Mouse (Mus musculus) limb, embryonic 15.5 days (tissue): ENCODE data around the gene Serpinb3a. TPM values are rescaled to one million over a fixed set of nuclear protein-coding genes. Genes with fewer than 3 reads are reported as not detected.
"Not testable (repeated sequence)": the region's sequence is repeated elsewhere in the genome, so short reads cannot be mapped to it uniquely, and the experiment has no call there.

Source experiments
- ATAC-seq: fragments of 200-750 bp; cut with Nextera tagmentation; 2 replicates; pipeline ENCODE4 v1.8.0; 2017; ENCODE audit warnings: low read depth, moderate TSS enrichment; ENCODE audit not compliant: insufficient number of reproducible peaks, low FRiP score, low TSS enrichment
- H3K27ac ChIP-seq: fragments of 300-500 bp; sonication (generic); 2 replicates; pipeline ENCODE4 v1.5.1; 2015; ENCODE audit warnings: moderate library complexity, mild to moderate bottlenecking, inconsistent platforms
- H3K27me3 ChIP-seq: fragments of 300-500 bp; sonication (generic); 2 replicates; pipeline ENCODE4 v1.6.1; 2015; ENCODE audit warnings: inconsistent platforms
- H3K36me3 ChIP-seq: fragments of 300-500 bp; sonication (generic); 2 replicates; pipeline ENCODE4 v1.6.1; 2015; ENCODE audit warnings: inconsistent platforms
- H3K4me1 ChIP-seq: fragments of 300-500 bp; sonication (generic); 2 replicates; pipeline ENCODE4 v1.6.1; 2015; ENCODE audit warnings: inconsistent platforms
- H3K4me2 ChIP-seq: fragments of 300-500 bp; sonication (generic); 2 replicates; pipeline ENCODE4 v1.6.1; 2015; ENCODE audit warnings: mild to moderate bottlenecking, inconsistent platforms
- H3K4me3 ChIP-seq: fragments of 300-500 bp; sonication (generic); 2 replicates; pipeline ENCODE4 v1.5.1; 2015; ENCODE audit warnings: mild to moderate bottlenecking, inconsistent platforms
- H3K9ac ChIP-seq: fragments of 300-500 bp; sonication (generic); 2 replicates; pipeline ENCODE4 v1.6.1; 2015; ENCODE audit warnings: inconsistent platforms
- H3K9me3 ChIP-seq: fragments of 300-500 bp; sonication (generic); 2 replicates; pipeline ENCODE4 v1.6.1; 2016; ENCODE audit warnings: inconsistent platforms
- WGBS: fragments of 180-500 bp; shearing (Covaris S2); methylation state at CpG from one replicate; pipeline ENCODE4 v1.1.7; 2015; 5-methylcytosine and 5-hydroxymethylcytosine counted together
- polyA plus RNA-seq: library from polyadenylated mRNA; unstranded; fragments of >200 nt; fragmentation: Nextera tagmentation; extraction: Ambion mirVana; gene quantifications from 2 replicates; pipeline ENCODE4 v1.2.1, GENCODE M21; 2015

The Serpinb3a gene
- polyA plus RNA-seq = 14.5 and 16.4 TPM in 2 replicates

DNA sequence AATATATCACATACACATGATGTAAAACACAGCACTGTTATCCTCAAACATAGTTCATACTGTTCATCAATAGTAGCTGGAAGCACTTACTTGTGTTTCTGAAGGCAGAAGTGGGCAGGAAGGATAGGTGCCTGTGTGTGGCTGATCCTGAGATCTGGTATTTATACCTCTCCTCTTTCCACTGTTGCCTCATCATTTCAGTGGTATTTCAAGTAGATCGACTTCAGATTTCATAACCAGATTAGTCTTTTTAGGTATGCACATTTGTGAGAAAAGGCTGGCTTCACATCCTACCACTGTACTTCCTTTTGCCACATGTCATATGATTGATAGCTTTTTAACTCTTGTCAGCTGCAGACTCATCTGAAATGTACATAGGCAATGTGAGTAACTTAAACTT is at the start of gene Serpinb3a:
Serpinb3a (minus strand) TSS at position 101 of the 400 bp plus-strand sequence.
- no peaks in the 10 kb centered on the region for H3K4me1 ChIP-seq
- WGBS = 70% methylated on average over 1 of the region's 1 CpGs

GRCm38 (mm10) chr1:107098417-107098816 is 46.3 kb upstream of the Serpinb3a start:
- no peaks in the 10 kb centered on the region for H3K27me3 ChIP-seq
- WGBS = 89% methylated on average over 2 of the region's 2 CpGs
- no peaks in the 10 kb centered on the region for H3K9me3 ChIP-seq
- no peak overlapping the region for H3K27ac ChIP-seq
- no peak overlapping the region for H3K4me2 ChIP-seq
- ATAC-seq = no peak
- no peaks in the 10 kb centered on the region for H3K4me1 ChIP-seq
- no peak overlapping the region for H3K9ac ChIP-seq
- H3K4me3 ChIP-seq = no peak overlapping the region
- no peaks in the 10 kb centered on the region for H3K36me3 ChIP-seq

More for the DNA sequence above, at the start of gene Serpinb3a:
- no peak within 1 kb of the TSS for H3K27ac ChIP-seq
- H3K4me3 ChIP-seq = no peak within 1 kb of the TSS
- H3K36me3 ChIP-seq = no peaks in the 10 kb centered on the region
- no peak within 1 kb of the TSS for H3K4me2 ChIP-seq
- no peak for ATAC-seq
- no peak within 1 kb of the TSS for H3K9ac ChIP-seq
- H3K27me3 ChIP-seq = no peaks in the 10 kb centered on the region
- no peaks in the 10 kb centered on the region for H3K9me3 ChIP-seq

DNA sequence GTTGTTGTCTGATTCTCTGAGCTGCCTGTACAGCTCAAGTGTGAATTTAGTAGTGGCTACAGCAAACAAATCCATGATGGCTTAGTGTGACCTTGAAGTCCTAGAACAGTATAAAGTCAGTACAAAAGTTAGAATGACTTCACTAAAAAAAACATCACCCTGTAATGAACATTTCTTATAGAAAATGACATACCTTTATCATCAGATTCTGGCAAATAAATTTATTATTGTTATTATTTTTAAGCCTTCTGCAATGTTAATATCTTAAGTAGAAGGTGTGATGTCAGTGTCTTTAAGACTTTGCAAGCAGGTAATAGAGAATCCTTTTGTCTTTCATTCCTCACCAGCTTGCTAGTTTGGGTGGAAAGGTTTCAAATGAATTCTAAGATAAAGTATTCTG is 31.3 kb upstream of the Serpinb3a start, which contains the start of gene Serpinb3d:
Serpinb3d (minus strand) TSS at position 101 of the 400 bp plus-strand sequence.
- ATAC-seq = no peak
- Histone ChIP-seq H3K36me3 (no peaks in the 10 kb centered on the region), H3K27me3 (no peaks in the 10 kb centered on the region), H3K9me3 (no peaks in the 10 kb centered on the region), H3K27ac (no peak within 1 kb of the TSS), H3K4me1 (no peaks in the 10 kb centered on the region), H3K4me3 (no peak within 1 kb of the TSS), H3K4me2 (no peak within 1 kb of the TSS), H3K9ac (no peak within 1 kb of the TSS)

DNA sequence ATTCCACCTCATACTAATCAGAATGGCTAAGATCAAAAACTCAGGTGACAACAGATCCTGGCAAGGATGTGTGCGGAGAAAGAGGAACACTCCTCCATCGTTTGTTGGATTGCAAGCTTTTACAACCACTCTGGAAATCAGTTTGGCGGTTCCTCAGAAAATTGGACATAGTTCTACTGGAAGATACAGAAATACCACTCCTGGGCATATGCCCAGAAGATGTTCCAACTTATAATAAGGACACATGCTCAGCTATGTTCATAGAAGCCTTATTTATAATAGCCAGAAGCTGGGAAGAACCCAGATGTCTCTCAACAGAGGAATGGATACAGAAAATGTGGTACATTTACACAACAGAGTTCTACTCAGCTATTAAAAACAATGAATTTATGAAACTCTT is 17.9 kb downstream of the Serpinb3a start:
- H3K4me1 ChIP-seq, H3K9ac ChIP-seq, H3K4me2 ChIP-seq, H3K9me3 ChIP-seq, H3K36me3 ChIP-seq, ATAC-seq, H3K27me3 ChIP-seq, H3K4me3 ChIP-seq, H3K27ac ChIP-seq: not testable (repeated sequence)
- 82% methylated on average over 3 of the region's 3 CpGs for WGBS

DNA sequence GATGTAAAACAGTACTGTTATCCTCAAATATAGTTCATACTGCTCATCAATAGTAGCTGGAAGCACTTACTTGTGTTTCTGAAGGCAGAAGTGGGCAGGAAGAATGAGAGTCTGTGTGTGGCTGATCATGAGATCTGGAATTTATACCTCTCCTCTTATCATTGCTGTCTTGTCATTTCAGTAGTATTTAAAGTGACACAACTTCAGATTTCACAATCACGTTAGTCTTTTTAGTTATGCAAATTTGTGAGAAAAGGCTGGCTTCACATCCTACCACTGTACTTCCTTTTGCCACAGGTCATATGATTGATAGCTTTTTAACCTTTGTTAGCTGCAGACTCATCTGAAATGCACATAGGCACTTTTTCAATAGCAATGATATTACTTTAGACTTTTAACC is 26.2 kb downstream of the Serpinb3a start:
- 60% methylated on average over 1 of the region's 1 CpGs for WGBS
- no peak for ATAC-seq
- Histone ChIP-seq H3K36me3 (no peaks in the 10 kb centered on the region), H3K27ac (no peak overlapping the region), H3K4me3 (no peak overlapping the region), H3K4me2 (no peak overlapping the region), H3K9ac (no peak overlapping the region), H3K27me3 (no peaks in the 10 kb centered on the region), H3K9me3 (no peaks in the 10 kb centered on the region), H3K4me1 (no peaks in the 10 kb centered on the region)

DNA sequence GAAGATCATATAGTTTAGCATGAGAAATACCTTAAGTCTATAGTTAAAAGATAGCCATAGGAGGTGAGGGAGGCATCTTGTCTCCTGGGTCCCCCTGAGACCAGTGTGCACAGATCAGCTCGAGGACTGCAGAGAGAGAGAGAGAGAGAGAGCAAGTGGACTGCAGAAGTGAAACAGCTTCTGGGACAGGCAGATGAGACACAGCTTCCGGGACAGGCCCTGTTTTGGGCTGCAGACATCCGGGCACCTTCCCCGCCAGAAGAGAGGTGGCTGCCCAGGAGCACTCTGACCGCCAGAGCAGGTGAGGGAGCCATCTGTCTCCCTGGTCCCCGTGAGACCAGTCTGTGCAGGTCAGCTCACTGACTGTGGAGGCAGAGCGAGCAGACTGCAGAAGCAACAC is 36.9 kb downstream of the Serpinb3a start:
- no peak overlapping the region for H3K27ac ChIP-seq
- H3K4me3 ChIP-seq = no peak overlapping the region
- no peaks in the 10 kb centered on the region for H3K27me3 ChIP-seq
- H3K9ac ChIP-seq = no peak overlapping the region
- 80% methylated on average over 7 of the region's 7 CpGs for WGBS
- no peak overlapping the region for H3K4me2 ChIP-seq
- ATAC-seq = no peak
- H3K9me3 ChIP-seq = no peaks in the 10 kb centered on the region
- no peaks in the 10 kb centered on the region for H3K4me1 ChIP-seq
- H3K36me3 ChIP-seq = no peaks in the 10 kb centered on the region

- Histone ChIP-seq H3K36me3 (no peaks in the 10 kb centered on the region), H3K4me3 (no peak overlapping the region), H3K4me2 (no peak overlapping the region), H3K9me3 (no peaks in the 10 kb centered on the region), H3K9ac (no peak overlapping the region), H3K27me3 (no peaks in the 10 kb centered on the region), H3K27ac (no peak overlapping the region), H3K4me1 (no peaks in the 10 kb centered on the region)
- ATAC-seq = no peak
- WGBS = 49% methylated on average over 2 of the region's 2 CpGs
These were observed 37.6 kb downstream of the Serpinb3a start for GRCm38 (mm10) chr1:107014530-107014929.

- ATAC-seq = no peak
- H3K36me3 ChIP-seq = no peaks in the 10 kb centered on the region
- H3K27ac ChIP-seq = no peak overlapping the region
- no peak overlapping the region for H3K4me2 ChIP-seq
- H3K27me3 ChIP-seq = no peaks in the 10 kb centered on the region
- 74% methylated on average over 3 of the region's 3 CpGs for WGBS
- H3K4me1 ChIP-seq = no peaks in the 10 kb centered on the region
- H3K9ac ChIP-seq = no peak overlapping the region
- H3K4me3 ChIP-seq = no peak overlapping the region
- H3K9me3 ChIP-seq = no peaks in the 10 kb centered on the region
These were observed 45.8 kb downstream of the Serpinb3a start for GRCm38 (mm10) chr1:107006316-107006715.

DNA sequence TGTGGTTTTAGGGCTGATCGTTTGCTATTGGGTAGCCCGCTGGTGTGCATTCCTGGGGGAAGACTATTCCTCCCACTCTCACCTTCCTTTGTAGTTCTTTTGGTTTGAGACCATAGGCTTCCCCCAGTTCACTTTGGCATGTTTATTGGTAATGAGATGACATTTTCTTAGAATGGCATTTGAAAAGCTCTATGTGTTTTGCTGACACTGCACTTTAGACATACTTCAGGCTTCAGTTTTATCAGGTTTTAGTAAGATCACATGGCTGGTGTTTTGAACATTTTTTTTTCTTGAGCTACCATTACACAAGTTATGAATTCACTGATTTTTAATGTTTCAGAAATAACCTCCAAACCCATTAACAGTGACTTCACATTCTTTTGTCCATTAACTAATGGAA is 50.3 kb downstream of the Serpinb3a start:
- ATAC-seq = no peak
- no peaks in the 10 kb centered on the region; the same call in 1 of the 2 replicates for H3K4me1 ChIP-seq
- H3K9ac ChIP-seq = no peak overlapping the region
- H3K4me2 ChIP-seq = no peak overlapping the region
- no peak overlapping the region for H3K4me3 ChIP-seq
- WGBS = 73% methylated on average over 2 of the region's 2 CpGs
- H3K36me3 ChIP-seq = no peaks in the 10 kb centered on the region
- H3K9me3 ChIP-seq = no peaks in the 10 kb centered on the region
- H3K27me3 ChIP-seq = no peaks in the 10 kb centered on the region
- H3K27ac ChIP-seq = no peak overlapping the region

DNA sequence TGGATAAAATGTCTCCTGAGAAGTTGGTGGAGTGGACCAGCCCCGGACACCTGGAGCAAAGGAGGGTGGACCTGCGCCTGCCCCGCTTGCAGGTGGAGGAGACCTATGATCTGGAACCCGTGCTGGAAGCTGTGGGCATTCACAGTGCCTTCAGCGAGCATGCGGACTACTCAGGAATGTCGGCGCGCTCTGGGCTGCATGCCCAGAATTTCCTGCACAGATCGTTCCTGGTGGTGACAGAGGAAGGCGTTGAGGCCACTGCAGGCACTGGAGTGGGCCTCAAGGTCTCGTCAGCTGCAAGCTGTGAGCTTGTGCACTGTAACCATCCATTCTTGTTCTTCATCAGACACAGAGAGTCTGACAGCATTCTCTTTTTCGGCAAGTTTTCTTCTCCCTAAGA is 51.7 kb downstream of the Serpinb3a start:
- 55% methylated on average over 13 of the region's 13 CpGs for WGBS
- no peak overlapping the region for H3K27ac ChIP-seq
- no peak overlapping the region for H3K4me3 ChIP-seq
- no peaks in the 10 kb centered on the region for H3K36me3 ChIP-seq
- no peak overlapping the region for H3K9ac ChIP-seq
- H3K27me3 ChIP-seq = no peaks in the 10 kb centered on the region
- H3K9me3 ChIP-seq = no peaks in the 10 kb centered on the region
- no peaks in the 10 kb centered on the region; the same call in 1 of the 2 replicates for H3K4me1 ChIP-seq
- peak; percentile 44; the same call in 1 of the 2 replicates for ATAC-seq
- no peak overlapping the region for H3K4me2 ChIP-seq

Other genes with a start within 250 kb of the Serpinb3a start
- 54.3 and 64.2 TPM in 2 replicates for gene Serpinb5, start 191.1 kb downstream of the Serpinb3a start, polyA plus RNA-seq
- 48.6 and 54.9 TPM in 2 replicates for gene Serpinb12, start 117.9 kb downstream of the Serpinb3a start, polyA plus RNA-seq
- gene Serpinb13, start 71.3 kb downstream of the Serpinb3a start, polyA plus RNA-seq = 0.17 and 0.27 TPM in 2 replicates
- 0.52 and 0.56 TPM in 2 replicates for gene Serpinb3d, start 31.2 kb upstream of the Serpinb3a start, polyA plus RNA-seq
- gene Serpinb3b, start 226.1 kb upstream of the Serpinb3a start, polyA plus RNA-seq = 7.4 and 9.9 TPM in 2 replicates
- gene Serpinb3c, start 226.1 kb upstream of the Serpinb3a start, polyA plus RNA-seq = 11.6 and 13.9 TPM in 2 replicates